Mouse (Mus musculus): ENCODE measurements around the gene Ube2e3.

- TF ChIP-seq CTCF (IDR thresholded peaks at IDR 0.05; ENCODE audit: control insufficient read depth, insufficient read depth, insufficient replicate concordance, low read depth, low read length) = no peak
- TF ChIP-seq POLR2A (IDR thresholded peaks at IDR 0.05; ENCODE audit: control insufficient read depth, low read depth, low read length) = no peak
Measured at GRCm38 (mm10) chr2:78860088-78860372, 7.9 kb upstream of the Ube2e3 start.

All from testis, adult 2 months (tissue).